Mouse (Mus musculus): Measurements from ENCODE around the gene Tcp11l2. TPM values are rescaled to one million over a fixed set of nuclear protein-coding genes. Genes with fewer than 3 reads are reported as not detected.

The Tcp11l2 gene
- polyA plus RNA-seq, 1 experiment from 2014 or later, result 5.1 TPM

- Histone ChIP-seq H3K4me3 (ENCODE audit: low read depth, low read length) (no peak overlapping the region), H3K4me1 (replicated peaks; ENCODE audit: control insufficient read depth, insufficient read depth, low read length) (no peaks in the 10 kb centered on the region), H3K9me3 (ENCODE audit: control insufficient read depth, low read length) (no peaks in the 10 kb centered on the region), H3K36me3 (ENCODE audit: control insufficient read depth, insufficient read depth, low read length) (no peaks in the 10 kb centered on the region), H3K27me3 (ENCODE audit: control insufficient read depth, insufficient read depth, low read length) (no peaks in the 10 kb centered on the region), H3K27ac (ENCODE audit: low read depth, low read length) (no peak overlapping the region), H3K9ac (ENCODE audit: low read length) (no peak overlapping the region), H3K4me2 (ENCODE audit: low read depth, low read length, severe bottlenecking) (no peak overlapping the region)
- WGBS, result 49% methylated on average over 1 of the region's 1 CpGs
- ATAC-seq (replicated peaks; ENCODE audit: low FRiP score) (no peak), DNase-seq (ENCODE audit: low spot score) (no peak)
Measured at GRCm38 (mm10) chr10:84598172-84598571, 21.7 kb downstream of the Tcp11l2 start.

DNA sequence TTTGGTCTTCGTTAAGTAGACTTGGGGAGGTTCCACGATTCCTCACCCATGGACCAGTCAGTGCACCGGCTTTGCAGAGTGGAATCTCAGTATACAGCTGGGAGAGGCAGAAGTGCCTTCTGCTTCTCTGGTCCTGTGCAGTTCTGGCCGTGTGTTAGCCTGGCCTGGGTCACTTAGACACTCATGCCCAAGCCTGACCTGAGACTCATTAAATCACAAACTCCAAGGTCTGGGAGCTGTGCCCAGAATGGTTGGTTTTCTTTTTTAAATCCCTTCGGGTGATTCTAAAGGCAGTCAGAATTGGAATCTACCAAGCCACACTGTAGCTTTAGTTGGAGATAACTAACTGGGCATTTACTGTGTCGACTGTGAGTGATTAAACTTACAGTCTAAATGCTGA lies 23.7 kb downstream of the Tcp11l2 start:
- no peaks in the 10 kb centered on the region for H3K9me3 ChIP-seq (ENCODE audit: control insufficient read depth, low read length)
- 85% methylated on average over 6 of the region's 6 CpGs for whole genome bisulfite sequencing
- no peaks in the 10 kb centered on the region for H3K27me3 ChIP-seq (ENCODE audit: control insufficient read depth, insufficient read depth, low read length)
- no peak overlapping the region for H3K4me3 ChIP-seq (ENCODE audit: low read depth, low read length)
- ATAC-seq (replicated peaks; ENCODE audit: low FRiP score) (no peak), DNase-seq (ENCODE audit: low spot score) (no peak)
- no peak overlapping the region for H3K27ac ChIP-seq (ENCODE audit: low read depth, low read length)
- H3K4me2 ChIP-seq (ENCODE audit: low read depth, low read length, severe bottlenecking), result no peak overlapping the region
- no peaks in the 10 kb centered on the region for H3K4me1 ChIP-seq (replicated peaks; ENCODE audit: control insufficient read depth, insufficient read depth, low read length)
- no peak overlapping the region for H3K9ac ChIP-seq (ENCODE audit: low read length)
- no peaks in the 10 kb centered on the region for H3K36me3 ChIP-seq (ENCODE audit: control insufficient read depth, insufficient read depth, low read length)

DNA sequence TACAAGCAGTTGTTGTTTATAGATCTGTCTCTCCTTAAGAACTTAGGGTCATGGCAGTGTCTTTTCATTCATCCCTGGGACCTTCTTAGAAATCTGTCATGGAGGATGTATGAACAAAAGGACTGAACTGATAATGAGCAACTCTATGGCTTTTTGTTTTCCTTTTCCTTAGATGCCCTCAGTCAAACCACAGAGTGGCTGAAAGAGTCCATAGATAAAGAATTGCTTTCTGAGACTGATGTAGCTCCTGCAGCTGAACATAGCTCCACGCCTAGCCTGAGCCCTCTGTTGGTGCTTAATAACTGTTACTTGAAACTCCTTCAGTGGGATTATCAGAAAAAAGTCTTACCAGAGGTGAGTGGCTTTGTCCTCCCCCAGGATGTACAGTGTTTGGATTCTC lies 27.9 kb downstream of the Tcp11l2 start:
- Histone ChIP-seq H3K9me3 (ENCODE audit: control insufficient read depth, low read length) (no peaks in the 10 kb centered on the region), H3K36me3 (ENCODE audit: control insufficient read depth, insufficient read depth, low read length) (no peaks in the 10 kb centered on the region), H3K4me1 (replicated peaks; ENCODE audit: control insufficient read depth, insufficient read depth, low read length) (no peaks in the 10 kb centered on the region), H3K4me3 (ENCODE audit: low read depth, low read length) (no peak overlapping the region), H3K4me2 (ENCODE audit: low read depth, low read length, severe bottlenecking) (no peak overlapping the region), H3K9ac (ENCODE audit: low read length) (no peak overlapping the region), H3K27me3 (ENCODE audit: control insufficient read depth, insufficient read depth, low read length) (no peaks in the 10 kb centered on the region), H3K27ac (ENCODE audit: low read depth, low read length) (no peak overlapping the region)
- WGBS, result 55% methylated on average over 1 of the region's 1 CpGs
- ATAC-seq (replicated peaks; ENCODE audit: low FRiP score) (no peak), DNase-seq (ENCODE audit: low spot score) (no peak)

- Histone ChIP-seq H3K27ac (ENCODE audit: low read depth, low read length) (no peak overlapping the region), H3K4me3 (ENCODE audit: low read depth, low read length) (no peak overlapping the region), H3K9me3 (ENCODE audit: control insufficient read depth, low read length) (no peaks in the 10 kb centered on the region), H3K36me3 (ENCODE audit: control insufficient read depth, insufficient read depth, low read length) (no peaks in the 10 kb centered on the region), H3K4me1 (replicated peaks; ENCODE audit: control insufficient read depth, insufficient read depth, low read length) (no peaks in the 10 kb centered on the region; the same call in 1 of the 2 replicates), H3K4me2 (ENCODE audit: low read depth, low read length, severe bottlenecking) (no peak overlapping the region), H3K9ac (ENCODE audit: low read length) (no peak overlapping the region), H3K27me3 (ENCODE audit: control insufficient read depth, insufficient read depth, low read length) (no peaks in the 10 kb centered on the region)
- ATAC-seq (replicated peaks; ENCODE audit: low FRiP score), result no peak
- 89% methylated on average over 3 of the region's 3 CpGs for WGBS
- no peak for DNase-seq (ENCODE audit: low spot score)
Measured at GRCm38 (mm10) chr10:84608361-84608760, 31.9 kb downstream of the Tcp11l2 start.

GRCm38 (mm10) chr10:84610324-84610723 lies 33.9 kb downstream of the Tcp11l2 start:
- no peak for ATAC-seq (replicated peaks; ENCODE audit: low FRiP score)
- Histone ChIP-seq H3K36me3 (ENCODE audit: control insufficient read depth, insufficient read depth, low read length) (no peaks in the 10 kb centered on the region), H3K27me3 (ENCODE audit: control insufficient read depth, insufficient read depth, low read length) (no peaks in the 10 kb centered on the region), H3K9me3 (ENCODE audit: control insufficient read depth, low read length) (no peaks in the 10 kb centered on the region), H3K27ac (ENCODE audit: low read depth, low read length) (no peak overlapping the region), H3K9ac (ENCODE audit: low read length) (no peak overlapping the region), H3K4me2 (ENCODE audit: low read depth, low read length, severe bottlenecking) (no peak overlapping the region), H3K4me3 (ENCODE audit: low read depth, low read length) (no peak overlapping the region), H3K4me1 (replicated peaks; ENCODE audit: control insufficient read depth, insufficient read depth, low read length) (no peaks in the 10 kb centered on the region; the same call in 1 of the 2 replicates)
- DNase-seq (ENCODE audit: low spot score), result no peak
- WGBS, result 78% methylated on average over 4 of the region's 4 CpGs

DNA sequence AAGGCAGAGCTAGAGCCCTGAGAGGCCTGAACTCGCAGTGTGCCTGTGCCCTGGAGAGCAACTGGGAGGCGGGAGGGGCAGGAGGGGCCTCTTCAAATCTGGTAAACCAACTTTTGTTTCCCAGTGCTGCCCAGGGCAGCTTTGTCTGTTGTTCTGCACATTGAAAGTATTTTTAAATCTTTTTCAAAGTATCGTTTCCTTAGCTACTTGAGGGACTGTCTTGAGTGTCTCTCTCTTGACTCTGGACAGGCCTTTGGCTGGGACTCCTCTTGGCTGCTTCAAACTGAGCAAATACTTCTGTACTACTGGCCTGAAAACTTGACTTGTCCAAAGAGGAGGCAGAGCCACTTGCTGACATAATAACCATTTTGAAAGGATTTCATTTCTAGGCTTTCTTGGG lies 34.4 kb downstream of the Tcp11l2 start:
- no peaks in the 10 kb centered on the region for H3K27me3 ChIP-seq (ENCODE audit: control insufficient read depth, insufficient read depth, low read length)
- no peak overlapping the region for H3K27ac ChIP-seq (ENCODE audit: low read depth, low read length)
- no peak for DNase-seq (ENCODE audit: low spot score)
- 72% methylated on average over 3 of the region's 3 CpGs for WGBS
- no peaks in the 10 kb centered on the region for H3K9me3 ChIP-seq (ENCODE audit: control insufficient read depth, low read length)
- ATAC-seq (replicated peaks; ENCODE audit: low FRiP score), result no peak
- H3K36me3 ChIP-seq (ENCODE audit: control insufficient read depth, insufficient read depth, low read length), result no peaks in the 10 kb centered on the region
- H3K9ac ChIP-seq (ENCODE audit: low read length), result no peak overlapping the region
- H3K4me3 ChIP-seq (ENCODE audit: low read depth, low read length), result no peak overlapping the region
- no peak overlapping the region for H3K4me2 ChIP-seq (ENCODE audit: low read depth, low read length, severe bottlenecking)
- no peaks in the 10 kb centered on the region; the same call in 1 of the 2 replicates for H3K4me1 ChIP-seq (replicated peaks; ENCODE audit: control insufficient read depth, insufficient read depth, low read length)

GRCm38 (mm10) chr10:84611664-84612063 lies 35.2 kb downstream of the Tcp11l2 start:
- ATAC-seq (replicated peaks; ENCODE audit: low FRiP score) (no peak), DNase-seq (ENCODE audit: low spot score) (no peak)
- no peak overlapping the region for H3K9ac ChIP-seq (ENCODE audit: low read length)
- no peaks in the 10 kb centered on the region for H3K9me3 ChIP-seq (ENCODE audit: control insufficient read depth, low read length)
- no peaks in the 10 kb centered on the region for H3K27me3 ChIP-seq (ENCODE audit: control insufficient read depth, insufficient read depth, low read length)
- 55% methylated on average over 3 of the region's 3 CpGs for WGBS
- H3K4me1 ChIP-seq (replicated peaks; ENCODE audit: control insufficient read depth, insufficient read depth, low read length), result no peaks in the 10 kb centered on the region; the same call in 1 of the 2 replicates
- no peaks in the 10 kb centered on the region for H3K36me3 ChIP-seq (ENCODE audit: control insufficient read depth, insufficient read depth, low read length)
- H3K4me3 ChIP-seq (ENCODE audit: low read depth, low read length), result no peak overlapping the region
- no peak overlapping the region for H3K4me2 ChIP-seq (ENCODE audit: low read depth, low read length, severe bottlenecking)
- H3K27ac ChIP-seq (ENCODE audit: low read depth, low read length), result no peak overlapping the region

DNA sequence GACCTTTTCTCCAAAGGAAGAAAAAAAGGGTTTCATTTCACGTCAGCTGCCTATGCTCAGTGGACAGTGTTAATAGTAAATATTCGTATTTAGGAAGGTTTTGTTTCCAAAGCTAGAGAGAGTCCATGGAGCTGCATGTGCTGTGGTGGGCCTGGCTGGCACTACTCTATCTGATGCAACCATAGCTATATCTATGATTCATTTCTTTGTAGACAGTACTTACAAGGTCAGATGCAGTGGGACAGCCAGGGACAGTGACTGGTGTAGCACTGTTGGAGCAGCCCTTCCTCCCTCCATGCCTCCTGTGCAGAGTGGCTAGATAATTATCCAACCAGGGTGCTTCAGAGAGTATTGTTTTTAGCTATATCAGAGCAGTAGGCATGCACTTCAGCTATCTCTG lies 35.9 kb downstream of the Tcp11l2 start:
- DNase-seq (ENCODE audit: low spot score) (no peak), ATAC-seq (replicated peaks; ENCODE audit: low FRiP score) (no peak)
- no peak overlapping the region for H3K4me3 ChIP-seq (ENCODE audit: low read depth, low read length)
- no peaks in the 10 kb centered on the region; the same call in 1 of the 2 replicates for H3K4me1 ChIP-seq (replicated peaks; ENCODE audit: control insufficient read depth, insufficient read depth, low read length)
- 76% methylated on average over 2 of the region's 2 CpGs for WGBS
- no peaks in the 10 kb centered on the region for H3K27me3 ChIP-seq (ENCODE audit: control insufficient read depth, insufficient read depth, low read length)
- no peak overlapping the region for H3K4me2 ChIP-seq (ENCODE audit: low read depth, low read length, severe bottlenecking)
- H3K36me3 ChIP-seq (ENCODE audit: control insufficient read depth, insufficient read depth, low read length), result no peaks in the 10 kb centered on the region
- H3K9me3 ChIP-seq (ENCODE audit: control insufficient read depth, low read length), result no peaks in the 10 kb centered on the region
- no peak overlapping the region for H3K9ac ChIP-seq (ENCODE audit: low read length)
- no peak overlapping the region for H3K27ac ChIP-seq (ENCODE audit: low read depth, low read length)

- 87% methylated on average over 8 of the region's 8 CpGs for WGBS
Measured at GRCm38 (mm10) chr10:84613366-84613765, 36.9 kb downstream of the Tcp11l2 start.

More at GRCm38 (mm10) chr10:84613366-84613765, 36.9 kb downstream of the Tcp11l2 start:
- H3K4me3 ChIP-seq (ENCODE audit: low read depth, low read length), result no peak overlapping the region
- DNase-seq (ENCODE audit: low spot score) (no peak), ATAC-seq (replicated peaks; ENCODE audit: low FRiP score) (no peak)
- H3K9ac ChIP-seq (ENCODE audit: low read length), result no peak overlapping the region
- no peak overlapping the region for H3K4me2 ChIP-seq (ENCODE audit: low read depth, low read length, severe bottlenecking)
- H3K4me1 ChIP-seq (replicated peaks; ENCODE audit: control insufficient read depth, insufficient read depth, low read length), result no peaks in the 10 kb centered on the region; the same call in 1 of the 2 replicates
- no peaks in the 10 kb centered on the region for H3K27me3 ChIP-seq (ENCODE audit: control insufficient read depth, insufficient read depth, low read length)
- no peaks in the 10 kb centered on the region for H3K9me3 ChIP-seq (ENCODE audit: control insufficient read depth, low read length)
- no peak overlapping the region for H3K27ac ChIP-seq (ENCODE audit: low read depth, low read length)
- no peaks in the 10 kb centered on the region for H3K36me3 ChIP-seq (ENCODE audit: control insufficient read depth, insufficient read depth, low read length)
